Mouse (Mus musculus) urinary bladder, adult 2 months (tissue): ENCODE measurements around the gene Slc39a3. TPM values are rescaled to one million over a fixed set of nuclear protein-coding genes. Genes with fewer than 3 reads are reported as not detected.
A peak's percentile ranks its signal among the peaks of the same experiment; 100 is the strongest.
"Not testable (repeated sequence)": the region's sequence is repeated elsewhere in the genome, so short reads cannot be mapped to it uniquely, and the experiment has no call there.

Experiments
- DNase-seq: peaks from one replicate; pipeline ENCODE4 v3.0.0; 2022; ENCODE audit warnings: low spot score
- polyA plus RNA-seq: library from polyadenylated mRNA; depleted of rRNA; stranded (reverse); fragments of >200 nt; gene quantifications from 2 replicates; pipeline ENCODE4 v1.2.3, GENCODE M21; 2012; rRNA removed

The Slc39a3 gene
- polyA plus RNA-seq, result 25.3 and 29.3 TPM in 2 replicates

- peak; percentile 99 for DNase-seq
These were observed at the start of gene Slc39a3 for GRCm38 (mm10) chr10:81036988-81037580. TSS of gene Slc39a3 (minus strand) at chr10:81037426.

GRCm38 (mm10) chr10:81087021-81087420 lies 49.8 kb upstream of the Slc39a3 start:
- DNase-seq, result no peak

- DNase-seq, result peak; percentile 46
These were observed 45.1 kb upstream of the Slc39a3 start for GRCm38 (mm10) chr10:81082168-81082960.

GRCm38 (mm10) chr10:81080008-81080655 lies 42.9 kb upstream of the Slc39a3 start:
- DNase-seq, result no peak

GRCm38 (mm10) chr10:81077916-81078315 lies 40.7 kb upstream of the Slc39a3 start:
- DNase-seq, result no peak

- no peak for DNase-seq
These were observed 39.1 kb upstream of the Slc39a3 start for GRCm38 (mm10) chr10:81076356-81076755.

GRCm38 (mm10) chr10:81075734-81076133 lies 38.5 kb upstream of the Slc39a3 start:
- DNase-seq, result no peak

- no peak for DNase-seq
These were observed 36.2 kb upstream of the Slc39a3 start for GRCm38 (mm10) chr10:81073464-81073863.

GRCm38 (mm10) chr10:81072290-81072689 lies 35.1 kb upstream of the Slc39a3 start:
- no peak for DNase-seq

- DNase-seq, result peak; percentile 80
These were observed 32.6 kb upstream of the Slc39a3 start, which contains the start of gene Thop1 for GRCm38 (mm10) chr10:81069836-81070235. TSS of gene Thop1 (plus strand) at chr10:81070035.

GRCm38 (mm10) chr10:81068706-81069105 lies 31.5 kb upstream of the Slc39a3 start:
- no peak for DNase-seq

GRCm38 (mm10) chr10:81064519-81064918 lies 27.3 kb upstream of the Slc39a3 start:
- DNase-seq, result not testable (repeated sequence)

- no peak for DNase-seq
These were observed 25.5 kb upstream of the Slc39a3 start for GRCm38 (mm10) chr10:81062710-81063109.

- DNase-seq, result peak; percentile 80
These were observed 22.6 kb upstream of the Slc39a3 start, which contains the start of gene Sgta for GRCm38 (mm10) chr10:81059603-81060543. TSS of gene Sgta (minus strand) at chr10:81060181.

GRCm38 (mm10) chr10:81058896-81059295 lies 21.7 kb upstream of the Slc39a3 start:
- no peak for DNase-seq

- DNase-seq, result no peak
These were observed 20.3 kb upstream of the Slc39a3 start for GRCm38 (mm10) chr10:81057406-81058130.

- DNase-seq, result not testable (repeated sequence)
These were observed 18.6 kb upstream of the Slc39a3 start for GRCm38 (mm10) chr10:81055802-81056340.

- no peak for DNase-seq
These were observed 17.9 kb upstream of the Slc39a3 start for GRCm38 (mm10) chr10:81055169-81055568.

GRCm38 (mm10) chr10:81052577-81052976 lies 15.4 kb upstream of the Slc39a3 start:
- no peak for DNase-seq

GRCm38 (mm10) chr10:81051133-81051532 lies 13.9 kb upstream of the Slc39a3 start:
- no peak for DNase-seq
